Mouse (Mus musculus) myocyte (in vitro differentiated cells): ENCODE results near the gene Ube2j1. TPM values are rescaled to one million over a fixed set of nuclear protein-coding genes. Genes with fewer than 3 reads are reported as not detected.

Experiments
- H3K27me3 ChIP-seq: one replicate; pipeline ENCODE4 v1.6.1; 2011; ENCODE audit not compliant: control insufficient read depth, insufficient read depth, insufficient read length
- H3K36me3 ChIP-seq: one replicate; pipeline ENCODE4 v1.6.1; 2011; ENCODE audit not compliant: control insufficient read depth, insufficient read depth
- H3K4me2 ChIP-seq: one replicate; pipeline ENCODE4 v1.6.1; 2011; ENCODE audit warnings: low read depth, control low read depth
- H3K4me3 ChIP-seq: one replicate; pipeline ENCODE4 v1.5.1; 2011; ENCODE audit warnings: mild to moderate bottlenecking, control low read depth, moderate library complexity
- H3K79me2 ChIP-seq: one replicate; pipeline ENCODE4 v1.6.1; 2011; ENCODE audit not compliant: control insufficient read depth, insufficient read depth
- H3ac ChIP-seq: one replicate; pipeline ENCODE4 v1.6.1; 2011; ENCODE audit not compliant: control insufficient read depth, insufficient read length
- CEBPB ChIP-seq: IDR thresholded peaks from 2 replicates; pipeline ENCODE4 v1.6.1; 2011; ENCODE audit warnings: mild to moderate bottlenecking, moderate library complexity; ENCODE audit not compliant: poor library complexity, insufficient read depth, severe bottlenecking
- E2F4 ChIP-seq: IDR thresholded peaks from one replicate; pipeline ENCODE4 v1.6.1; 2011; ENCODE audit warnings: mild to moderate bottlenecking, control low read depth, moderate library complexity; ENCODE audit not compliant: insufficient read depth
- MAX ChIP-seq: IDR thresholded peaks from one replicate; pipeline ENCODE4 v1.6.1; 2011; ENCODE audit warnings: low read depth, mild to moderate bottlenecking, control low read depth
- MYOD1 ChIP-seq, 3 experiments: IDR thresholded peaks; one replicate each; pipeline ENCODE4 v1.6.1; 2011; ENCODE audit warnings: control low read depth in 2 of 3, low read depth in 2 of 3, mild to moderate bottlenecking in 2 of 3, moderate library complexity in 1 of 3; ENCODE audit not compliant: insufficient read length in 2 of 3, control insufficient read depth in 1 of 3
- MYOG ChIP-seq, 3 experiments: IDR thresholded peaks; one replicate each; pipeline ENCODE4 v1.6.1; 2011; ENCODE audit warnings: control low read depth in 2 of 3, low read depth in 2 of 3, mild to moderate bottlenecking in 2 of 3; ENCODE audit not compliant: insufficient read length in 2 of 3, control insufficient read depth in 1 of 3, insufficient read depth in 1 of 3
- POLR2A ChIP-seq: IDR thresholded peaks from one replicate; pipeline ENCODE4 v1.6.1; 2011; ENCODE audit warnings: low read depth, mild to moderate bottlenecking, control low read depth, moderate library complexity; ENCODE audit not compliant: insufficient read length
- POLR2AphosphoS2 ChIP-seq: IDR thresholded peaks from one replicate; pipeline ENCODE4 v1.6.1; 2011; ENCODE audit warnings: low read depth, control low read depth; ENCODE audit not compliant: insufficient read length
- REST ChIP-seq: IDR thresholded peaks from one replicate; pipeline ENCODE4 v1.6.1; 2011; ENCODE audit warnings: mild to moderate bottlenecking, control low read depth, moderate library complexity; ENCODE audit not compliant: insufficient read depth, insufficient read length
- SRF ChIP-seq: IDR thresholded peaks from one replicate; pipeline ENCODE4 v1.6.1; 2011; ENCODE audit warnings: low read depth; ENCODE audit not compliant: control insufficient read depth, insufficient read length
- TCF12 ChIP-seq: IDR thresholded peaks from one replicate; pipeline ENCODE4 v1.6.1; 2011; ENCODE audit warnings: mild to moderate bottlenecking, control low read depth; ENCODE audit not compliant: poor library complexity, insufficient read depth, severe bottlenecking
- TCF3 ChIP-seq: IDR thresholded peaks from one replicate; pipeline ENCODE4 v1.6.1; 2011; ENCODE audit warnings: low read depth, control low read depth; ENCODE audit not compliant: insufficient read length
- USF1 ChIP-seq: IDR thresholded peaks from one replicate; pipeline ENCODE4 v1.6.1; 2011; ENCODE audit warnings: low read depth, mild to moderate bottlenecking, control low read depth, moderate library complexity
- polyA plus RNA-seq: library from polyadenylated mRNA; unstranded; fragments of >200 nt; fragmentation: generic; extraction: Trizol; gene quantifications from one replicate; pipeline ENCODE4 v1.2.1, GENCODE M21; 2012; ENCODE audit warnings: missing spikeins

Ube2j1 gene
- polyA plus RNA-seq, 1 experiment: 31.4 TPM

DNA sequence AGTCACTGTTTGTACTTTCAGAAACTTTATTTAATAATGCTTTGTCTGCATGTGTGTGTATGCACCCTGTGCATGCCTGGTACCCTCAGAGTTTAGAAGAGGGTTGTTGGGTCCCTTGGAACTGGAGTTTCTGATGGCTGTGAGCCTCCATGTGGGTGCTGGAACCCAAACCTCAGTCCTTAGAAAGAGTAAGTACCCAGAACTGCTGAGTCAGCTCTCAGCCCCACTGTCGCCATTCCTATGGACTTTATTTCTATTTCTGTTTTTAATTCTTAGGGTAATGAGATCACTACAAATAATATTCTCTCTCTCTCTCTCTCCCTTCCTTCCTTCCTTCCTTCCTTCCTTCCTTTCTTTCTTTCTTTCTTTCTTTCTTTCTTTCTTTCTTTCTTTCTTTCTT lies 21.1 kb upstream of the Ube2j1 start:
- no peak overlapping the region for H3ac ChIP-seq
- H3K4me2 ChIP-seq: no peak overlapping the region
- no peaks in the 10 kb centered on the region for H3K27me3 ChIP-seq
- TF ChIP-seq POLR2A (no peak), REST (no peak), MYOD1 (IDR thresholded peaks at IDR 0.05; ENCODE audit: control insufficient read depth in 1 of 3, insufficient read length in 2 of 3, low read depth in 2 of 3) (no peak), POLR2AphosphoS2 (no peak), SRF (no peak), TCF12 (no peak), TCF3 (no peak), USF1 (no peak), MAX (no peak), MYOG (IDR thresholded peaks at IDR 0.05; ENCODE audit: control insufficient read depth in 1 of 3, insufficient read depth in 1 of 3, insufficient read length in 2 of 3, low read depth in 2 of 3) (no peak), CEBPB (no peak), E2F4 (no peak)
- H3K36me3 ChIP-seq: no peaks in the 10 kb centered on the region
- no peaks in the 10 kb centered on the region for H3K79me2 ChIP-seq
- H3K4me3 ChIP-seq: no peak overlapping the region

DNA sequence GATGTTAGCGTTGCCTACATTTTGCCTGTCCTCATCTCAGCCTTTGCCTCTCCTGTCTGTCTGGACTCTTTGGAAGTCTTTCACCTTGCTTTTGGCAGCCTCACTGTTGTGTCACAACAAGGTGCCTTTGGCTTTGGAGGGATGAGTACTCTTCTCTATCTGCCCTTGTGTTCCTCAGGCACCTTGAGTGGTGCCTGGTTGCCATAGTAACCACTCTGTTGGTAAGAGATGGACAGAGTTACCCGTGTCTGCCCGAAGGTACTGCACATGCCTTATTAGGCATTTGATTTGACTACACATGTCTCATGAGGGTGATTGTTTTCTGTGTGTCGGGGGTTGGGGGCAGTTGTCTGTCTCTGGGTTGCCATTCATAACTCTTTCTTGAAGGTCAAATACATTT lies 18.7 kb upstream of the Ube2j1 start:
- Histone ChIP-seq H3K4me3 (no peak overlapping the region), H3K79me2 (no peaks in the 10 kb centered on the region), H3ac (no peak overlapping the region), H3K36me3 (no peaks in the 10 kb centered on the region), H3K27me3 (no peaks in the 10 kb centered on the region), H3K4me2 (no peak overlapping the region)
- TF ChIP-seq USF1: no peak
- TF ChIP-seq POLR2A: no peak
- no peak for TF ChIP-seq MYOG (IDR thresholded peaks at IDR 0.05; ENCODE audit: control insufficient read depth in 1 of 3, insufficient read depth in 1 of 3, insufficient read length in 2 of 3, low read depth in 2 of 3)
- TF ChIP-seq E2F4: no peak
- TF ChIP-seq SRF: no peak
- TF ChIP-seq CEBPB: no peak
- no peak for TF ChIP-seq POLR2AphosphoS2
- TF ChIP-seq MYOD1 (IDR thresholded peaks at IDR 0.05; ENCODE audit: control insufficient read depth in 1 of 3, insufficient read length in 2 of 3, low read depth in 2 of 3): no peak
- no peak for TF ChIP-seq TCF12
- TF ChIP-seq MAX: no peak
- no peak for TF ChIP-seq REST
- no peak for TF ChIP-seq TCF3

DNA sequence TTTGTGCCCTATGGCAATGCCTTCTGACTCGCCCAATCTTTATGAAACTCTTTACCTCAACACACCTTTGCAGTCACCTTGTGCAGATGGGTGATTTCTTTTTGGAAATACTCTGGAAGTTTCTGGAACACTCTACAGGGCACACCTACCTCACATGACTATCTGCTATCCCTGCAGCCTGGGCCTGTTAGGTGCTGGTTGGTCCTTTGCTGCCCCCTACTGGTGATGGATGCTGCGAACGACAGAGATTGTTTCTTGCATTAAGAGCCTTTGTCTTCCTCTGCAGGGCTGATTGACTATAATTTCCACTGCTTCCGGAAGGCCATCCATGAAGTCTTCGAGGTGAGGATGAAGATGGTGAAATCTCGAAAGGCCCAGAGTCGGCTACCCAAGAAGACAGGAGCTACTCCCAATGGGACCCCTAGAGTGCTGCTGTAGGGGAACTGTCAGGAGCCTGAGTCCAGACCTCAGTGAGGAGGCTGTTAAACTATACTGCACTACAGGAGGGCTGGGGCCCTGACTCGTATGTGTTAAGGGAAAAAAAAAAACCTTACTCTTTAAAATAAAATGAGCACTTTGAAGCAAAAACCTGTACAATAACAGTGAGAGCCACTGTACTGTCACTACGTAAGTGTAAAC lies 12.7 kb upstream of the Ube2j1 start:
- TF ChIP-seq MAX (no peak), MYOD1 (IDR thresholded peaks at IDR 0.05; ENCODE audit: control insufficient read depth in 1 of 3, insufficient read length in 2 of 3, low read depth in 2 of 3) (no peak), MYOG (IDR thresholded peaks at IDR 0.05; ENCODE audit: control insufficient read depth in 1 of 3, insufficient read depth in 1 of 3, insufficient read length in 2 of 3, low read depth in 2 of 3) (no peak), USF1 (no peak), E2F4 (no peak), CEBPB (no peak), POLR2AphosphoS2 (no peak), REST (no peak), POLR2A (no peak), TCF3 (no peak), SRF (no peak), TCF12 (no peak)
- H3K4me3 ChIP-seq: no peak overlapping the region
- H3K79me2 ChIP-seq: no peaks in the 10 kb centered on the region
- H3K27me3 ChIP-seq: no peaks in the 10 kb centered on the region
- no peak overlapping the region for H3K4me2 ChIP-seq
- H3ac ChIP-seq: no peak overlapping the region
- H3K36me3 ChIP-seq: no peaks in the 10 kb centered on the region

DNA sequence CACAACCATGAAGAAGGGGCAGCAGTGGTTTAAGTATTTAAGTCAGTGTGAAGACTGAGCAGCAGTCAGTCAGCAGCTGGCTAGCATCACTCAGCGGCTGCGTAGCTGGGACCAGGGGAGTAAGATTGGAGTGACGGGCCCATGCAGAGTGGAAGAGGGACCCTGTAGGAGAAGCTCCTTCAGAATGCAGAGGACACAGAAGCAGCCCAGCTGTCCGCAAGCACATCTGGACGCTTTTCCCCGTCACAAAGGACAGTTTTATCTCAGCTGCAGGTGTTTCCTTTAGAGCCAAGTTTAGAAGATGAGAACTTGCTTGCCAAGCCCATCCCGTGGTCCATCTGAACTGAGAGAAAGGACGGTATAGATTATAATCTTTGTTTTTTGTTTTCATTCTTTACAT lies 6.8 kb upstream of the Ube2j1 start:
- Histone ChIP-seq H3K27me3 (no peaks in the 10 kb centered on the region), H3ac (no peak overlapping the region), H3K4me2 (no peak overlapping the region), H3K4me3 (no peak overlapping the region), H3K36me3 (peaks cover 4% of the 10 kb centered on the region), H3K79me2 (no peaks in the 10 kb centered on the region)
- no peak for TF ChIP-seq MAX
- no peak for TF ChIP-seq E2F4
- no peak for TF ChIP-seq REST

DNA sequence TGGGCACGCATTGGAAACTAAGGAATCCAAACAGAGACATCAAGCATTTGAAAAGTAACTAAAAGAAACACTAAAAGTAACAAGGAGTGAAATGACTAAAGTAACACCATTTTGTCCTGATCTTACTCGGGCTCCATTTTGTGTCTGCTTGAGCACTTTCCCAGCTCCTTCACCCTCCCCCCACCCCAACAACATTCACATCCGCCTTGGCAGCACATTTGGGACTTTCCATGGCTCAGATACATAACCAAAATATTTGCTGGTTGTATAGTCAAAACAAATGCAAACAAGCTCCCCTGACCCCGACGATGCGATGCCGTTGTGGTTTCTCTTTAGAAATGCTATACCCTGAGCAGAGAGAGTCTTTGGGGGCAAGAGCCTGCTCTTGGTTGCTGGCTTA lies 2.1 kb upstream of the Ube2j1 start:
- H3K27me3 ChIP-seq: no peaks in the 10 kb centered on the region
- H3K79me2 ChIP-seq: peaks cover 32% of the 10 kb centered on the region
- H3K36me3 ChIP-seq: peaks cover 8% of the 10 kb centered on the region
- no peak overlapping the region for H3ac ChIP-seq
- no peak overlapping the region for H3K4me2 ChIP-seq
- no peak overlapping the region for H3K4me3 ChIP-seq
- TF ChIP-seq POLR2AphosphoS2: no peak
- no peak for TF ChIP-seq TCF12
- no peak for TF ChIP-seq POLR2A
- no peak for TF ChIP-seq USF1
- TF ChIP-seq TCF3: no peak
- no peak for TF ChIP-seq MYOD1 (IDR thresholded peaks at IDR 0.05; ENCODE audit: control insufficient read depth in 1 of 3, insufficient read length in 2 of 3, low read depth in 2 of 3)
- TF ChIP-seq SRF: no peak
- no peak for TF ChIP-seq REST
- TF ChIP-seq E2F4: no peak
- no peak for TF ChIP-seq CEBPB
- no peak for TF ChIP-seq MYOG (IDR thresholded peaks at IDR 0.05; ENCODE audit: control insufficient read depth in 1 of 3, insufficient read depth in 1 of 3, insufficient read length in 2 of 3, low read depth in 2 of 3)
- no peak for TF ChIP-seq MAX
